Mouse (Mus musculus): ENCODE data around the gene Commd7.
A peak's percentile ranks its signal among the peaks of the same experiment; 100 is the strongest.

DNA sequence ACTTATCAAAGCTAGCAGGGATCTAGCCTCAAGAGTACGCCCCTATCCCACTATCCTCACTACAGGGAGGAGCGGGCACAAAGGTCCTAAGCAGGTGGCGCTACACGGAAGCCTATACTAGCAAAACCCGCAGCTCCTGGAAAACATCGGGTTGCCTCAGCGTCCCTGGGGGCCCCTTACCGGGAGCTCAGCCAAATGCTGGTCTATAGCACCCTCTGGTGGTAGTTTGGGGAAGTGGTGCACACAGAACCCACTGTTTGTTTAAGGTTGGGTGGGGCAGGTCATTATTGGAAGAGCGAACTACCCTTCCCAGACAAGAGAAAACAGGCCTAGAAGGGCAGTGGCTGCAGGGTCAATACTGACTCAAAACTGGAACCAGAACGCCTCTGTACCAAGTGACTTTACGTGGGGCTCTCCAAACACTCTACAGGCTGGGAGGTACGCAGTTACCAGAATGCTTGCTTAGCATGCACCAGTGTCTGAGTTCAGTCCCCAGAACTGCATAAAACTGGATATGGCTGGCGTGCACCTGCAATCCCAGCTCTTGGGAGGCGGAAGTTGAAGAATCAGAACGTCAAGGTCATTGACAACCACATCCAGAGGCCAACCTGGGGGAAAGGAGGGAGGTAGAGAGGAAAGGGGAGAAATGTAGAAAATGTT lies 45.9 kb downstream of the Commd7 start:
- TF ChIP-seq CTCF (IDR thresholded peaks at IDR 0.05; ENCODE audit: low read depth, low read length): peak; percentile 80
- TF ChIP-seq EP300 (IDR thresholded peaks at IDR 0.05; ENCODE audit: insufficient read depth, low read depth, low read length): peak; percentile 45; the same call in 1 of the 2 replicates

Data from ES-Bruce4 (cell line).